Mouse (Mus musculus) heart, adult 2 months (tissue): ENCODE data around the gene Cc2d2b.

Experiments used
- CTCF ChIP-seq: fragments of 200-600 bp; IDR thresholded peaks from 2 replicates; pipeline ENCODE4 v1.8.1; 2022; ENCODE audit warnings: antibody characterized with exemption, mild to moderate bottlenecking, moderate library complexity
- EP300 ChIP-seq: fragments of 200-500 bp; IDR thresholded peaks from 2 replicates; pipeline ENCODE4 v1.6.1; 2011; ENCODE audit warnings: low read depth, low read length, control low read depth; ENCODE audit not compliant: insufficient read depth
- POLR2A ChIP-seq: fragments of 200-500 bp; IDR thresholded peaks from 2 replicates; pipeline ENCODE4 v1.6.1; 2011; ENCODE audit warnings: mild to moderate bottlenecking, low read depth, low read length, control low read depth; ENCODE audit not compliant: insufficient read depth

GRCm38 (mm10) chr19:40733849-40734248, 14.7 kb upstream of the Cc2d2b start:
- TF ChIP-seq POLR2A (no peak), CTCF (no peak), EP300 (no peak)
